Mouse (Mus musculus) gonadal fat pad, adult 2 months (tissue): ENCODE measurements at regions not wholly inside any gene's neighbourhood (a gene's known extent, or its start where the extent isn't known, plus 50 kb on each side); places are given as distances from the start of the nearest gene placed in this dataset.

ENCODE experiments used
- DNase-seq: peaks from one replicate; pipeline ENCODE4 v3.0.0-alpha.2; 2012; ENCODE audit warnings: low read depth

DNA sequence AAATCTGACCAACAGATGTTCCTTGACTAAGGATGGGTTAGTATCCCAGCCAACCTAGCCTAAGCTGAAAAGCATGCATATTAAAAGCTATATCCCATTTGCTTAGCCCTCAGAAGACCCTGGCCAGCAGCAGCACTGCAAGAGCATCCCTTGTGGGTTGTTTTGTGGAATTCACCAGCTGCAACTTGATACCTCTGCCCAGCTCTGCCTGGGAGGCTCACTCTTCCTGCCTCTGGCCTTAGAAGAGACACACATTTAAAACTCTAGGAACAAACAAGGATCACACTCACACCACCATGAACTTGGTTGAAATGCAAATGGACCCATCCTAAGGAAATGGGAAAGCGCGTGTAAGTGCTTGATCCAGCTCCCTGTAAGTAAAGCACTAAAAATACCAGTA lies 107.7 kb upstream of the Arl4c start:
- DNase-seq: no peak

GRCm38 (mm10) chr1:88813200-88813599 lies 111.2 kb upstream of the Arl4c start:
- no peak for DNase-seq

GRCm38 (mm10) chr1:88816376-88816945 lies 114.4 kb upstream of the Arl4c start:
- no peak for DNase-seq

GRCm38 (mm10) chr1:88825215-88825614 lies 123.2 kb upstream of the Arl4c start:
- no peak for DNase-seq

DNA sequence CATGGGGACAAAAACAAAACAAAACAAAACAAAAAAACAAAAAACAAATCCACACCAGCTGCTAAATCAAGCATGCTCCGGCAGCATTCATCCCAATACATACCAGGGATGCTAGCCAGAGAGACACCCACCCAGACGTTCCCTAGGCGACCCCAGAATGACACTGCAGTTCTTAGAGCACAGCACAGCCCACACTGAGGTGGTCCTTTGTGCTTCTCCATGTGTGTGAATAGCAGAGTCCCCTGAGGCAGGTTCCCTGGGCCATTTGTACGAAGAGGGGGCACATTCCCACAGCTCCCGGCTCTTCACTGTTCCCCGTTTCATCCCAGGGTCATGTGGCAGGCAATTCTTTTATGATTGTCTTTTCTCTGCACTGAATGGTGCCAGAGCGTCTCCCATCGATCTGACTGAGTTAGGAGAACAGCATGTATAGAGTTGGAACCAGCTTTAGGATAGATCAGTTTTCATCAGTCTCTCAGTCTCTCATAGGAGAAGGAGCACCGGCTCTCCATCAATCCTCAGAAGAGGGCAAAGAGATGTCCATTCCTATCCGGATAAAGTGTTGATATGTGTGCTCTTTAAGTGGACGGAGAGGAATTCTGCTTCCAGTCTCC lies 136.7 kb upstream of the Arl4c start:
- no peak for DNase-seq

DNA sequence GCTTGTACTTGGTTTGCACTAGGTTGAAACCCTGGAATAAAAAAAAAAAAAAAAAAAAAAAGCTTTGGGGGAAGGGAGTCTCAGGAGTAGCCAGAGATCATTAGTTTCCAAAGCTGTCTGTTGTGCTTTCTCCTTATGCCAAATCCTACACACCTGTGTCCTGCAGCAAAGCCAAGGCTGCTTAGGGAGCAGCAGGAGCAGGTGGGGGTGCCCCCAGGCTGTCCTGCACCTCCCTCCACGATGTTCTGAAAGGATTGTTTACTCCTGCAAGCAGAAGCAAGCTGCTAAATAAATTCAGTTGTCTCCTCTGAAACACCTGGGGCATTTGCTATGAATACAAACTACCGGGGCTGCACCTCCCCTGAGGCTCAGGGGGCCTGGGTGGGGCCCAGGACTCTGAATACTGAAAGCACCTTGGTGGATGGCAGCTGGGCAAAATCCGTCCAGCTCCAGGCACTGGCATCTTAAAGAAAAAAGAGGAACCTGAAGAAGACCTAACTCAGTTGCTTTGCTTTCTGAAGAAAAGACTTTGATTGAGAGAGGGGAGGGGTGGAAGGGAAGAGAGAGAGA lies 137.5 kb upstream of the Arl4c start:
- DNase-seq: no peak

DNA sequence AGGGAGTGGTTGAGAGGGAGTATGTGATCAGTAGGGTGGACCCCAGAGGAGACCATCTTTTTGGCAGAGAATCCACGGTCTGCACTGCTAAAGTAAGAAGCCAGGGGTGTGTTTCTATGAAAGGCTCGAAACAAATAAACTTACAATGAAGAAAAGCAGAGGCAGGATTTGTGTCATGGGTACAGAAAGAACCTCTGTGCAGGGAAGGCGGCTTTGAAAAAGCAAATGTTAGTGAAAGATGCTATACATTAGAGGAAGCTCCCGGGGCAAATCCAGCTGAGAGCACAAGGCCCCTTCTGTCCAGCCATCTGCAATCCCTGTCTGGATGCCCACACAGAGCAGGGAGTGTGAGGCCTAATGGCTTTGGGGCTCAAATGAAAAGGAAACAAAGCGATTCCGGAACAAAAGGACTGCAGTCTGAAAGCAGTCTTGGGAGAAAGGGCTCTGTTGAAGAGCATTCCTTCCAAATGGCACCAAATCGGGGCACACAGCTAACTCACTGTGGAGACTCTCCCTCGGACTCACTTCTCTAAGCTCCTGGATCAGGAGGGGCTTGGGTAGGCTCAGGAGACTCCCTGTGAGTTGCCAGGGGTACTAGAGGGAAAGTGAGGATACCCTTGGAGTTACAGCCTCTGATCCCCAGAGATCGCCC lies 138.1 kb upstream of the Arl4c start:
- no peak for DNase-seq

GRCm38 (mm10) chr1:88840991-88841592 lies 139.1 kb upstream of the Arl4c start:
- no peak for DNase-seq

DNA sequence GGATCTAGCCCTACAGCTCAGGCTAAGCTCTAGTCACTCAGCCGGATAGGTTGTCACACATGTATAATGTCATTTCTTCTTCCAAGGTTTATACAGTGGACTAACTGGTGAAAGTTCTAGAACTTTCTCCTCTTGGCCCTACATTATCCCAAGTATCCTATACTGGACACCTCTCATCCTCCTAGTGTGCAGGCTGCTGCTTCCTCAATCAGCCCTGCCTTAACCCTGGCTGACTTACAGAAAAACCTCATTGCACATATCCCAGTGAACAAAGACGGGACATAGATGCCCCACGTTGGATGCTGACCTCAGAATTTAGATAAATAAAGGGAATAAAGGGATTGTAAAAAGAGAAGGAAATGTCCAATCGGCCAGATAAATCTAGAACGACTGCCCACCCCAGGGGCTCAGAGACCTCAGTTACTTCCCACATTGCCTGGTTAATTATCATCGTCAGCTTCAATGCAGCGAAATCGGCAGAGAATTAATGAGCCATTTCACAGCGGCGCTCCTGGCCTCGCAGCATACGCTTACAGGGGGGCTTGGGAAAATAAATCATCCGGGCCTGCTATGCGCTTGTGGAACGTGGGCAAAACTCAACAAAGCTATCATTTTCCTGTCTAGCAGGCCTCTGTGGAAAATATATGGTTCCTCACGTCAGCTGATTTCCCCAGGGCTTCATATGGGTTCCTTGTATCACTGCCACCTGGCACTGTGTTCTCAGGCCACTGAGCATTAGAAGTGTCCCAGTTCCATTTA lies 145.5 kb upstream of the Arl4c start:
- DNase-seq: no peak

GRCm38 (mm10) chr1:88848246-88848645 lies 146.2 kb upstream of the Arl4c start:
- no peak for DNase-seq

DNA sequence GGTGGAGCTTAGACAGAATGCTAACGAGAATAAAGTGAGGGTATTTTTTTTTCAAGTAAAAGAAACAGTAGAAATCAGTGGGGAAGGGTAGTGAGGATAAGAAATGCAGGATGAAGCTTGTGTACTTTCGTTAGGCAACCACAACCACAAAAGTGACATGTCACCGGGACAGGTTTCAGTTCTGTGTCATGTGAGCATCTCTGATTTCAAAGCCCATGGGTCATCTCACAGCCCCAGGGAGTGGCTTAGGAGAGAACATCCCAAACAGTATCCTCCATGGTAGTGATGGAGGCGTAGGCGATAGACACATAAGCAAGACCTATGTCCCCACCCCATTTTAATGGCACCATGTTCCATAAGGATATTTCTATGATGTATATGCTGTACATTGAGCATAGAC lies 147.4 kb upstream of the Arl4c start:
- DNase-seq: no peak

- DNase-seq: no peak
Measured at GRCm38 (mm10) chr1:88851931-88852330, 149.9 kb upstream of the Arl4c start.

GRCm38 (mm10) chr1:88860871-88861589 lies 159.0 kb upstream of the Arl4c start:
- DNase-seq: no peak

- DNase-seq: no peak
Measured at GRCm38 (mm10) chr1:88861590-88861935, 159.5 kb upstream of the Arl4c start.

DNA sequence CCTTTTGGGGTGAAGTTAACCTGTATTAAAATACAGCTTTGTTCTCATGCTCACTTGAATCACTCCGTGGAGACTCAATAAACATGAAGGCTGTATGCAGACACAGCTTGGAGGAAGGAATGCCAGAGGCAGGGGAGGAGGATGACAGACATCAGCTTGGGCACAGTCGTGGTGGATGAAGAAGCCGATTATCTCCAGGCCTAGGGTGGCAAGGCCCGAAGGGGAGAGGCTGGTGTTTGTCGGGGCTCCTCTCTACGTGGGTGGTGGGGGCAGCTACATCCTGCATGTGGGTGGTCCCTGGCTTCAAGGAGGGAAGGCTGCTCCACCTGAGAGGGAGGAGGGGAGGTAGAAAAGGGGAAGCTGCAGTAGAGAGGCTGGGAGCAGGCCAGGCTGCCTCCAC lies 163.4 kb upstream of the Arl4c start:
- DNase-seq: no peak

DNA sequence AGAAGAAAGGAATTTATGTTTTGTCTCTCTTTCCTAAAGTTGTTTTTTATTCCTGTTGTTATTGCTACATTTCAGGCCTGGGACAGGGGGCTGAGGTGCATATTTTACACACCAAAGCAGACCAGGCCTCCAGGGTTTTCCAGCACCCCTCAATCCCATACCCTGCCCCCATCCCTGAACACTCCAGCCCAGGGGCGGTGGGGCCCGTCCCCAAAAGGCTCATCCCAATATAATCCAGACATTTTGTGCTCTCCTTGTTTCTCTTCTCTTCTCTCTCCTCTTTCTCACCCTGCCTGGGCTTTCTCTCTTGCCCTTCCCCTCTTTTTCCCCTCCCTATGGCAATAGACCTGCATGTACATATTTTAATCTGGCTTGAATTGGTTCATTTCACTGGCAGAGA lies 164.6 kb upstream of the Arl4c start:
- DNase-seq: no peak

DNA sequence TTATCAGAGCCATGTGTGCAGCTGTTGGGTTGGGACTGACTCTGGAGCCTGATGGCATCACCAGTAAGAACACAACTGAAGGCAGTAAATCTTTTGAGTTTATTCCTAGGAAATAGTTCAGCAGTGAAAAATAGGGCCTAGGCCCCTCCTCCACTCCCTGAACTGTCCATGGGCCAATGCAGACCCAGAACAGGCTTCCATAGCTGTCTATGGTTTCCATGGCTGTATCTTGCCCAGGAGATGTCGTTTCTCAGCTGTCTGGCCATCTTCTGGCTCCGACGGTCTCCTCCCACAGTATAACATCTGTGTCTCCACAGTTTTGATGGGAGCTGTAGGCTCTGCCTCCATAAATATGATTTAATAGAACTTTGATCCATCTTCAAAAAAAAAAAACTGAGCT lies 165.1 kb upstream of the Arl4c start:
- DNase-seq: no peak

GRCm38 (mm10) chr1:88869885-88870284 lies 167.9 kb upstream of the Arl4c start:
- no peak for DNase-seq

- no peak for DNase-seq
Measured at GRCm38 (mm10) chr1:88875356-88875755, 173.3 kb upstream of the Arl4c start.

GRCm38 (mm10) chr1:88877441-88877840 lies 175.4 kb upstream of the Arl4c start:
- DNase-seq: no peak

DNA sequence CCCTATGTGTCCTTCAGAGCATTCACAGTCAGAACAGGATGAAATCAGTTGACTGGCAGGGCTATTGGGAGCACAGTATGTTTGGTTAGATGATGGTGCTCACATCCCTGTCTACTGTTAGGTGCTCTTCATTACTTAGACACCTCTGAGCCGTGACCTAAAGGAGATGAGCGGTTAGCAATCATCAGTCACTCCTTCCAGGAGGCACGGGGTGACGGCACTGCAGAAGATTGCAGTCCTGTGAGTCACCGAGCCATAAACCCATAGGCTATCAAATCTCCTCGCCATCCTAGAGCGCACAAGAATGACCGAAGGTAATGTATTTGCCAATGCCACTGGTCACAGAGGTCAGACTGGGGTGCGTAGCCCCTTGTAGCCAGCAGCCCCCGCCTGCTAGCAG lies 176.8 kb upstream of the Arl4c start:
- DNase-seq: no peak

DNA sequence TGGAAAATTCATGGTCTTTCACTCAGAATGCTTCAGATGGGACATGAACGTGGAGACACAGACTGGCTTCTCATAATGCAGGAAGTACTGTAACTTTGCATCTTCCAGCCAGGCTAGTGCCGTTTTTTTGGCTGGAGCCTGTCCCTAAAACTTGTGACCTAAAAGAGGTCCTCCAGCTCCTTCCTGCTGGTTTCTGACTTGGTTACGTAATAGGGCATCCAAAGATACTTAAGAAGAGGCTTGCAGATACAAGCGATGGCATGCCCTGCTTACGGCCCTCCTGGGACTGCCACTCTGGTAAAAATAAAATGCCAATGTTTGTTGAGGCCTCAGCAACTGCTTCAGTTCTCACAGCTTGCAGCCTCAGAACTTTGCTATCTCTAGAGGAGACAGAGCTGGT lies 177.3 kb upstream of the Arl4c start:
- no peak for DNase-seq
